Mouse (Mus musculus) c-Kit-positive CD71-positive TER-119-negative erythroid progenitor cells, embryonic 14.5 days (primary cell): ENCODE measurements at regions not wholly inside any gene's neighbourhood (a gene's known extent, or its start where the extent isn't known, plus 50 kb on each side); places are given as distances from the start of the nearest gene placed in this dataset.

Source experiments
- DNase-seq: peaks from one replicate; pipeline ENCODE4 v3.0.0-alpha.2; 2013; ENCODE audit warnings: low read depth

DNA sequence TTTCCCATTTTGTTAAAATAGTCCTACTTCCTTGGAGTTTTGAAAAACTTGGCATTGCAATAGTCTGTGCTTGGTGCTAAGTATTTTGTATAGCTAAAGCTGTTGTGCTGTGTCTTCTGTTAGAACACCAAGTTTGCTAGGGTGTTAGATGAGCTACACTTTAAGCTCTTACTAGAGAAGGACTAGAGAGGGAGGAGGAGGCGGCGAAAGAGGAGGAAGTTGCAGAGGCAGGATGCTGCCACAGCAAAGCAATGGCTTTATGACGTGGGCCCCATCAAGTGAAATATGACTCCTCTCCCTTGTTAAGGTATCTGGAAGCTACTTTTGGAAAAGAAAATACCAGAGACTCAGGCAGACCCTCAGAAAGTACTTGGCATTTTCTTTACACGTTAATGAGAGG lies 167.8 kb upstream of the Pik3r1 start:
- DNase-seq: no peak

GRCm38 (mm10) chr13:101954521-101954920 lies 186.5 kb upstream of the Pik3r1 start:
- no peak for DNase-seq

DNA sequence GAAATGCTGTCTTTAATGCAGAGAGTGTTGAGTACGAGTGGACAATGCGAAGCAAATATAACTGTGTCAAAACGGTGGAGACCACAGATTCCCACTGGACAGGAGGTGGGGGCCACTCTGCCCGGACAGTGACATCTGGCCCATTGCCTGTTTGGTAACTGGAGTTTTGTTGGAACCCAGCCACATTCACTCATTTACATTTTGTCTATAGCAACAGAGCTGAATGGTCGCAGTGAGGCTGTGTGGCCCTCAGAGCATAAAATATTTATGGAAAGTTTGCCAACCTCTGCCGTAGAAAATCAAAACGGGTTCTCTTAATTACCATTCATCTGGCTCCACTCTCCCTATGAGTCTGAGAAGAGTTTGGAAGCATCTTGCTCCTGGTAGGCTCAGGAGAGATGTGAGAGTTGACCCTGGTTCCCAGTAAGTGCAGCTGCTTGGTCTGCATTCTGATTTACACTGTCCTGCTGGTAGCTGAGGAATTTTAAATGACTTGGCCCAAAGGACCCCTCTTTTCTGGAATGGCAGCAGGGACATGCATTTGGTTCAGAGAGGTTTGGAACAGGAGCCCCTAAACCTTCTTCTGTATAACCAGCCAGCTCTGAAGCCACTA lies 187.9 kb upstream of the Pik3r1 start:
- DNase-seq: no peak

DNA sequence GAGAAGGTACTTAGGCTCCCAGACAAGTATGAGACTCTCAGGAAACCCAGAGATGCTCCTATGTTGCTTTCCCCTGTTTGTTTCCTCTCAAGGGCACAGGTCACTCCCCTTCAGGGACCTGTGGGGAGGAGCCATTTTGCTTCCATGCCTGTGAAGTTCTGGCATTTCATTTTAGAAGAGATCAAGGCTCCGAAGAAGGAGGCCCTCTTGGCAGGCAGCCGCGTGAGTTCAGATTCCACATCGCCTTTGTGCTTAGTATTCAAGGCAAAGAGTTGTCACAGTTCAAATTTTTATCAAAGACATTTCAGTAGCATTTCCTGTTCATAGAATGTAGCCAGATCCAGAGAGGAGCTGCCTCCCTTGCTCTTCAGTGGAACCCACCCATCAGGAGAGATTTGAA lies 189.8 kb upstream of the Pik3r1 start:
- DNase-seq: no peak

DNA sequence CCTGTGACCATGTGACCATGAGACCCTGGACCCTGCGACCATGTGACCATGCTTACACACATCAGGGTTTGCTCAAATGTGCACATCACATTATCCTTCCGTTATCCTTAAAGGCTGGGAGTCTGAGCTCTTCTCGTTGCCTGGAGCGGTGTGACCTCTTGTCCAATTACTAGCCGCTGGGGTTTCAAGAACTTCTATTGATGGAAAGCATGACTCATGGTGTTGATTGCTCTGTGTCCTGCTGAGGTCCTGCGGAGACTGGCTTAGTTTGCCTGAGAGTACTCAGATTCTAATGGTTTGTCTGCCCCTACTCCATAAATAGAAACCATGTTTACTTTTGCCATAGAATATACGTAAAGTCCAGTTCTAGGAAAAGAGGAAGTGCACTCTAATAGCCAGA lies 197.5 kb upstream of the Pik3r1 start:
- DNase-seq: no peak

GRCm38 (mm10) chr13:101966799-101967397 lies 198.9 kb upstream of the Pik3r1 start:
- no peak for DNase-seq

DNA sequence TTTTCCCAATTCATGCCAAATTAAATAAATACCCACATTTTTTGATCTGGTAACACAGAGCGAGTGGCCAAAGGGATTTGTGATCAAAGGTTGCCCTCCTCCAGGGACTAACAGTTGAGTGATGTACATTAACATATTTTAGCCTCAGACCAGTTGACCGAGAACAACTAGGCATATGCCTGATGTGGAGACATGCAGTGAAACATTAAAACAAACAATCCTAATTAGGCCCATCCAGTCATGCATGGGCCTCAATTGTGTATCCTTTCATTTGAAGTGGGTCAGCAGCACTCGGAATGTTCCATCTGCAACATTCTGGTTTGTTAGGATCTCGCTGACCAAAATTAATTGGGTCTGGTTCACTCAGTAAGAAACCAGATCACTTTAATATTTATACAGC lies 199.4 kb upstream of the Pik3r1 start:
- DNase-seq: no peak

DNA sequence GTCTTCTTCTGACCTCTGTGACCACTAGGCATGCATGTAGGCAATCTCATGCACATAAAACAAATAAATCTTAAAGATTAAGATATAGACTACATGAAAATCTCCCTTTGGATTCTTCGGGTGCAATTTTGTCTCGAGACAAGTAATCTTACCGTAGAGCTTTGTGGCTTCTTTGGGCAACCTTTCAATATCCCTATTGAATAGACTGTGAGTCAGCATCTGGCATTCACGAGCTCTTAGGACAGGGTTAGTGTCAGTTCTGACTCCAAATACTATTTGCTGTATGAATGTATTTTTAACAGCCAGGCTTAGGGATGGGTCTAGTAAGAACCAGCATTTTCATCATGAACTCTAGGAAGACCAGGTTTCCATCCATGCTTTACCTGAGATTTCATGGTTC lies 208.7 kb upstream of the Pik3r1 start:
- no peak for DNase-seq

- DNase-seq: no peak
These were observed 212.3 kb upstream of the Pik3r1 start for GRCm38 (mm10) chr13:101980171-101980835.

- DNase-seq: no peak
These were observed 220.8 kb upstream of the Pik3r1 start for GRCm38 (mm10) chr13:101988637-101989413.

DNA sequence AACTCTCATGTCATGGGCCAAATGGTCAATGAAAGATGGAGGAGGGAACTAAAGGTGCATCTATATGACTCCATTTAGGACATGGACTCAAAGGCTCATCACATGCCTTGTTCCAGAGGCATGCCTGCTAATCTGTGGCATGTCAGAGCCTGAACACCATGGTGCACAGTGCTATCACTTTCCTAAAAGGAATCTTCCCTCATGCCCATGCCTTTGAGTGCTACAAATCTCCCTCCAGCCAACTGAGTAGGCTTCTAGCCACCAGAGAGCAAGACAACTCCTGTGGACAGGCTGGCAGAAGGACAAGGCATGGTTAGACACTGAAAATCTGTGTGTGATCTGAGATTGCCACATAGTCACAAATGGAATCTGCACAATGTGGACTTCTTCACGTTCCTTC lies 223.7 kb upstream of the Pik3r1 start:
- DNase-seq: no peak

DNA sequence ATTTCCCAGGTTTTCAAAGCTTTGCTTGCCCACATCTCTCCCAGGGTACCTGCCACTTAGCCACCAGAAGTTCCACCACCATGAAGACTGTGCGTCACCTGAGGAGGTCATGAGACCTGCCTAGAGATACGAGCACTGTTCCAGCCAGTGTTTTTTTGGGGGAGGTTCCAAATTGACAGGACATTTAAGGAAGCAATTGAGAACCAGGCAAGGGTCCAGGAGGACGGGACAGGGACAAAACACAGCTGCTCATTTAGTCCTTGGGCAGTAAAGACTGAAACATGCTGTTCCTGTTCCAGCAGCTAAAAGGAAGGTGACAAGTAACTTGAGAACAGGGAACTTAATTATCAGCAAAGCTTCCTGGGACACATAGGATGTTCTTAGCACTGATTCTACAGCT lies 226.8 kb upstream of the Pik3r1 start:
- no peak for DNase-seq

DNA sequence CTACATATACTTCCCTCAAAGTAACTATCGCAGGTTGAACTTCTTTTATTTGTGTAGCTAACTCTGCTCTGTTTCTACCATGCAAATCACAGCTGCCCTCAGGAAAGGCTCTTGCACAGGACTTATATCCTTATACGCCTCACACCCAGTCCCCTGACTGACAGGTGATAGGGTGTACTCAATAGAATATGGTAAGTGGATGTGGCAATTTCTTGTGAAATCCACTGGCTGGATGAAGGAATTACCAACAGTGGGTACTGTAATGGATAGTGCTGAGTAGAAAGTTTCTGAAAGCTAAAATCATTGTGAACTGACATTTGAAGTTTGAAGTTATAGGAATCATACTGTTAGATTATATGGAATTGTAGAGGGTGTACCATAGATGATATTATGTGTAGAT lies 227.5 kb upstream of the Pik3r1 start:
- no peak for DNase-seq

DNA sequence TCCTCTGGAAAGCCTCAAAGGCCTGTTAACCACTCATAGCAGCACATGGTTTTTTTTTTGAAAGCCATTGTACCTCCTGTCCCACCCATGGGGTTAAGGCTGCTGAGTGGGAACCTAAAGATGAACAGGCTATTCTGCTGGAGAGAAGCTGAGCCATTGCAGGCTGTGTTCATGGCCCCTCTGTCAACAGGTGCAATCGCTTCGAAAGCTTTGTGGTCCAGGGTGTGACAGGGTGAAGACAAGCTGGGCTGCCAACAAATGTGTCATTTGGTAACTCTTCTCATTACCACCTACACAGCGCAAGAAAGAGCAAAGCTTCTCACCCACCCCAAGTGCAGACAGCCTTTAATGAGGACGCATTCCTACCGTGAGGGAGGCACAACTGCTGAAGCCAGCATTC lies 228.1 kb upstream of the Pik3r1 start:
- no peak for DNase-seq

DNA sequence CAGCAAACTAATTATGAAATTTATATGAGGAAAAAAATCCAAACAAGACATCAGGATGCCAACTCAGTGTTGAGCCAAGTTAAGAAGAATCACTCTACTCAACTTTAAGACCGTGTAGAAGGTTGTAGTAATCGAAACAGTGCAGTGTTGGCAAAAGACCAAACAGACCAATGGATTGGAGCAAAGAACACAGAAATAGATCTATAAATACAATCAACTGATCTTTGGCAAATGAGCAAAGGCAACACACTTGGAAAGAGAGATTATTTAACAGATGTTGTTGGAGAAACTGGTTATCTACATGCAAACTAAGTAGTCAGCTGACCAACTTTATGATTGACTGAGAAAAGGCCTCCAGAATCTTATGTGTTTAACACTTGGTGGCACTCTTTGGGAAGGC lies 229.4 kb upstream of the Pik3r1 start:
- no peak for DNase-seq

DNA sequence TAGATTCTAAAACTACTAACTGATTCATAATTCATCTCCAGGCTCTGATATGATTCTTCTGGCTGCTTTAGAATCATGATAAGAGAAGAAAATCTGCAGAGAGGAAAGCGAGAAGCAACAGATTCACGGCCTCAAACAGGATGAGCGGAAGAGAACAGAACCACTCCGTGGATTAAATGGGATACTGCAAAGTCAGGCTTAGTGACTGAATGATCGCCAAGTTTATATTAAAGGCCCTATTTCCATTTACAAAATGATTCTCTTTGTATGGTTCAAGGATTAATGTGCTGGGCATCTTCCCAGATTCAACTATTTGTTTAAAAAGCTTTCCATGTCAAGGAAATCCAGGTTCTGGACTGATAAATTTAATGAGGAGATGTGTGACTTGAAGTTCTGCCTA lies 238.5 kb upstream of the Pik3r1 start:
- DNase-seq: no peak

DNA sequence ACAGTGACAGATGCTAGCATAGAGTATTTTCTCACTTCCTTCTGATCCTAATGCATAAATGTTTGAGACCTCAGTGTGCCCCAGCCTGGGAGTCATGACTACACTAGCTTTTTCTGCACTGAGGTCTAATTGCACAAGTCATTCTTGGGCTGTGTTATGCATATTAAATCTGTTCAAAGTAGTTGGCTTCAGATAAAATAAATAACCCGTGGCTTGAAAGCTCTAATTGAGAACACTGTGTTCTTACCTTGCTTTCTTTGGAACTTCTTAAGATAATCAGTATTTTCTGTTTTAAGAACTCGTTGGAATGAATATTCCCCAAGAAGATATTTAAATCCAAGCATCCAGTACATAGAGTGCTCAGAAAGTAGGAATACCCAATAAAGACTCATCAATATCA lies 243.9 kb upstream of the Pik3r1 start:
- DNase-seq: no peak

GRCm38 (mm10) chr13:102014514-102014913 lies 246.5 kb upstream of the Pik3r1 start:
- no peak for DNase-seq

GRCm38 (mm10) chr13:102014958-102015357 lies 246.9 kb upstream of the Pik3r1 start:
- DNase-seq: no peak

DNA sequence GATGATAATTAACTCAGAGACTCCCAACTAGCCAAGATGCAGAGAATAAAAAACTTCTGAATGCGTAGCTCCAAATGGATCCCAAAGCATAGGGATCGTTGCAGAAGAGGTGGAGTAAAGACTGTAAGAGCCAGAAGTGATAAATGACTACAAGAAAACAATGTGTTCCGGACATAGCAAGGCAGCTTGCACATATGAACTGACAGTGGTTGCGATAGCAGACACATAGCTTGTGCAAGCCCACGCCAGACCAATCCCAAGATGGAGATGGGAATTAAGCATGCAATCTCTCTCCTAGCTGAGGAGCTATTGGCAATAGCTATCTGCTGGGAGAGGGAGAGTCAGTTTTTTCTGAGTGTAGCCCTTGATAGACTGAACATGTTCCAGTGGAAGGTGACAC lies 248.5 kb upstream of the Pik3r1 start:
- no peak for DNase-seq

DNA sequence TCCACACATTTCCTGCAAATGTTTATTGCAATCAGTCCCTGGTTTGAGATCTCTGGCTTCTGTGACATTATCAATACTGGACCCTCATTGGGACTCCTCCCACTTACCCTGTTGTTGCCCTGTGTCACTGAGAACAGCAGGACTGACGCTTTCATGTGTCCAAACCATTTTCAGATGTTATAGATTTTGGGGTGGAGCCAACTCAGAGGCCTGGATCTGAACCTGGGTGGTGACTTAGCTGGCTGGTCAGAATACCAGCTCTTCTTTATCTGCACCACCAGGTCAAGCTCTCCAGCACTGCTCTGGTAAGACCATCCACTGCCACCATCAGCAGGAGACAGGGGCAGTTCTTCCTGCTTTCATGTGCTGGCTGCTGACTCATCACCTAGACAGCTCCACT lies 254.3 kb upstream of the Pik3r1 start:
- no peak for DNase-seq

DNA sequence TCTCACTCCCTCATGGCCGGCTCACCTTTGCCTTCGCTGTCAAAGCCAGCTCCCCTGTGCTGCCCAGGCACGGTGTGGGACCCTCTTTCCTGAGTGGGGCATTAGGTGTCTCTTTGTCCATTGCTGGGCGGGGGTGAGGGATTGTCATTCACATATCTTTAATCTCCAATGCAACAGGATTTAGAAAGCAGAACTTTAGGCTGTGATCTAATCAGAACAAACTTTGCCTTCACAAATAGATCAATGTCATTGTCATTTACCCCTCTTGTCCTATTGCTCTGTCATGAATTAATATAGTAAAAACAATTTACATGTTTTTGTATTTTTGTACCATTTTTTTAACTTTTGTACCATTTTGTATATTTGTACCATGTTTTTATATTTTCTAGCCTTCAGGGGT lies 254.7 kb upstream of the Pik3r1 start:
- no peak for DNase-seq

- DNase-seq: no peak
These were observed 255.6 kb upstream of the Pik3r1 start for GRCm38 (mm10) chr13:102023624-102024023.
